Mouse (Mus musculus): Measurements from ENCODE around the gene Nipa1. TPM values are rescaled to one million over a fixed set of nuclear protein-coding genes. Genes with fewer than 3 reads are reported as not detected.

Nipa1 gene
- total and polyA plus RNA-seq, 2 experiments: 0.98 to 2.9 TPM

- Histone ChIP-seq H3K4me3 (ENCODE audit: insufficient read depth, low read depth, low read length) (no peak overlapping the region), H3K27me3 (ENCODE audit: control insufficient read depth, insufficient read depth, low read length) (no peaks in the 10 kb centered on the region), H3K36me3 (ENCODE audit: control insufficient read depth, insufficient read depth, low read length) (no peaks in the 10 kb centered on the region), H3K9ac (ENCODE audit: low read depth, low read length) (no peak overlapping the region), H3K79me2 (ENCODE audit: control insufficient read depth, insufficient read depth, low read length) (no peaks in the 10 kb centered on the region), H3K27ac (replicated peaks; ENCODE audit: insufficient read depth, low read depth, low read length) (no peak overlapping the region), H3K4me1 (ENCODE audit: control insufficient read depth, insufficient read depth, low read length) (peaks cover 3% of the 10 kb centered on the region; the same call in 1 of the 2 replicates)
- TF ChIP-seq CTCF (IDR thresholded peaks at IDR 0.05; ENCODE audit: low read depth, low read length) (no peak), POLR2A (IDR thresholded peaks at IDR 0.05; ENCODE audit: extremely low read depth, insufficient read depth, low read length) (no peak)
- peak; percentile 72 for DNase-seq (ENCODE audit: extremely low read depth, low read depth, low spot score)
- 42% methylated on average over 4 of the region's 4 CpGs for WGBS
Observed at GRCm38 (mm10) chr7:56010318-56011017, 9.3 kb downstream of the Nipa1 start.

- H3K27ac ChIP-seq (replicated peaks; ENCODE audit: insufficient read depth, low read depth, low read length): no peak overlapping the region
- H3K9ac ChIP-seq (ENCODE audit: low read depth, low read length): no peak overlapping the region
Observed at GRCm38 (mm10) chr7:55998997-55999396, 20.8 kb downstream of the Nipa1 start.

GRCm38 (mm10) chr7:55995013-55995412 is 24.7 kb downstream of the Nipa1 start:
- TF ChIP-seq CTCF (IDR thresholded peaks at IDR 0.05; ENCODE audit: low read depth, low read length) (no peak), POLR2A (IDR thresholded peaks at IDR 0.05; ENCODE audit: extremely low read depth, insufficient read depth, low read length) (no peak)
- WGBS: 88% methylated on average over 4 of the region's 4 CpGs
- H3K27ac ChIP-seq (replicated peaks; ENCODE audit: insufficient read depth, low read depth, low read length): no peak overlapping the region
- H3K9ac ChIP-seq (ENCODE audit: low read depth, low read length): no peak overlapping the region
- H3K79me2 ChIP-seq (ENCODE audit: control insufficient read depth, insufficient read depth, low read length): no peaks in the 10 kb centered on the region
- no peak overlapping the region for H3K4me3 ChIP-seq (ENCODE audit: insufficient read depth, low read depth, low read length)
- no peaks in the 10 kb centered on the region for H3K36me3 ChIP-seq (ENCODE audit: control insufficient read depth, insufficient read depth, low read length)
- H3K4me1 ChIP-seq (ENCODE audit: control insufficient read depth, insufficient read depth, low read length): no peaks in the 10 kb centered on the region
- DNase-seq (ENCODE audit: extremely low read depth, low read depth, low spot score): no peak
- H3K27me3 ChIP-seq (ENCODE audit: control insufficient read depth, insufficient read depth, low read length): no peaks in the 10 kb centered on the region

More at GRCm38 (mm10) chr7:55998997-55999396, 20.8 kb downstream of the Nipa1 start:
- no peaks in the 10 kb centered on the region for H3K27me3 ChIP-seq (ENCODE audit: control insufficient read depth, insufficient read depth, low read length)
- H3K36me3 ChIP-seq (ENCODE audit: control insufficient read depth, insufficient read depth, low read length): no peaks in the 10 kb centered on the region
- no peaks in the 10 kb centered on the region for H3K4me1 ChIP-seq (ENCODE audit: control insufficient read depth, insufficient read depth, low read length)
- no peaks in the 10 kb centered on the region for H3K79me2 ChIP-seq (ENCODE audit: control insufficient read depth, insufficient read depth, low read length)
- TF ChIP-seq CTCF (IDR thresholded peaks at IDR 0.05; ENCODE audit: low read depth, low read length): no peak
- TF ChIP-seq POLR2A (IDR thresholded peaks at IDR 0.05; ENCODE audit: extremely low read depth, insufficient read depth, low read length): no peak
- no peak for DNase-seq (ENCODE audit: extremely low read depth, low read depth, low spot score)
- whole genome bisulfite sequencing: 50% methylated on average over 4 of the region's 4 CpGs
- H3K4me3 ChIP-seq (ENCODE audit: insufficient read depth, low read depth, low read length): no peak overlapping the region

DNA sequence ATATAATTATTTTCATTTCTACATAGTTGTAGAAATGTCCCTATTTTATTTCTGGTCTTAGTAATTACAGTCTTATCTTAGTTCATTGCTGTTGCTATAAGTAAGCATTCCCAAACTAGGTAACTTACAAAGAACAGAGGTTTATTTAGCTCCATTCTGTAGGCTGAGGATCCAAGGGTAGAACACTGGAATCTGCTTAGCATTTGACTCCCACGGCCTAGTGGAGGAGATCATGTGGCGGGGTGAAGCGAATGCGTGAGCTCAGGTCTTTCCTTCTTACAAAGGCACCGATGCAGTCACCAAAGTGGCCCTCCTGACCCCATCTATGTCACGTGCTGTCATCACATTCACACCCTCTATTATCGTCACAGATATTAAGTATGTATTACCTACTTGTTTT is 27.9 kb downstream of the Nipa1 start:
- no peaks in the 10 kb centered on the region for H3K36me3 ChIP-seq (ENCODE audit: control insufficient read depth, insufficient read depth, low read length)
- WGBS: 93% methylated on average over 7 of the region's 7 CpGs
- no peak for DNase-seq (ENCODE audit: extremely low read depth, low read depth, low spot score)
- no peak for TF ChIP-seq CTCF (IDR thresholded peaks at IDR 0.05; ENCODE audit: low read depth, low read length)
- TF ChIP-seq POLR2A (IDR thresholded peaks at IDR 0.05; ENCODE audit: extremely low read depth, insufficient read depth, low read length): no peak
- no peaks in the 10 kb centered on the region for H3K27me3 ChIP-seq (ENCODE audit: control insufficient read depth, insufficient read depth, low read length)
- H3K27ac ChIP-seq (replicated peaks; ENCODE audit: insufficient read depth, low read depth, low read length): no peak overlapping the region
- no peak overlapping the region for H3K4me3 ChIP-seq (ENCODE audit: insufficient read depth, low read depth, low read length)
- no peak overlapping the region for H3K9ac ChIP-seq (ENCODE audit: low read depth, low read length)
- H3K4me1 ChIP-seq (ENCODE audit: control insufficient read depth, insufficient read depth, low read length): no peaks in the 10 kb centered on the region
- H3K79me2 ChIP-seq (ENCODE audit: control insufficient read depth, insufficient read depth, low read length): no peaks in the 10 kb centered on the region

- no peaks in the 10 kb centered on the region for H3K4me1 ChIP-seq (ENCODE audit: control insufficient read depth, insufficient read depth, low read length)
- H3K79me2 ChIP-seq (ENCODE audit: control insufficient read depth, insufficient read depth, low read length): no peaks in the 10 kb centered on the region
- no peak overlapping the region for H3K9ac ChIP-seq (ENCODE audit: low read depth, low read length)
- no peak overlapping the region for H3K4me3 ChIP-seq (ENCODE audit: insufficient read depth, low read depth, low read length)
- WGBS: 95% methylated on average over 3 of the region's 3 CpGs
- DNase-seq (ENCODE audit: extremely low read depth, low read depth, low spot score): no peak
- no peak for TF ChIP-seq POLR2A (IDR thresholded peaks at IDR 0.05; ENCODE audit: extremely low read depth, insufficient read depth, low read length)
- no peak for TF ChIP-seq CTCF (IDR thresholded peaks at IDR 0.05; ENCODE audit: low read depth, low read length)
- H3K36me3 ChIP-seq (ENCODE audit: control insufficient read depth, insufficient read depth, low read length): no peaks in the 10 kb centered on the region
- H3K27me3 ChIP-seq (ENCODE audit: control insufficient read depth, insufficient read depth, low read length): no peaks in the 10 kb centered on the region
- H3K27ac ChIP-seq (replicated peaks; ENCODE audit: insufficient read depth, low read depth, low read length): no peak overlapping the region
Observed at GRCm38 (mm10) chr7:55991129-55991528, 28.6 kb downstream of the Nipa1 start.

- TF ChIP-seq CTCF (IDR thresholded peaks at IDR 0.05; ENCODE audit: low read depth, low read length) (peak; percentile 74), POLR2A (IDR thresholded peaks at IDR 0.05; ENCODE audit: extremely low read depth, insufficient read depth, low read length) (no peak)
- H3K27ac ChIP-seq (replicated peaks; ENCODE audit: insufficient read depth, low read depth, low read length): no peak overlapping the region
- 32% methylated on average over 13 of the region's 13 CpGs for WGBS
- H3K4me1 ChIP-seq (ENCODE audit: control insufficient read depth, insufficient read depth, low read length): no peaks in the 10 kb centered on the region
- H3K27me3 ChIP-seq (ENCODE audit: control insufficient read depth, insufficient read depth, low read length): no peaks in the 10 kb centered on the region
- H3K79me2 ChIP-seq (ENCODE audit: control insufficient read depth, insufficient read depth, low read length): no peaks in the 10 kb centered on the region; the same call in 1 of the 2 replicates
- peak; percentile 34 for DNase-seq (ENCODE audit: extremely low read depth, low read depth, low spot score)
- H3K36me3 ChIP-seq (ENCODE audit: control insufficient read depth, insufficient read depth, low read length): no peaks in the 10 kb centered on the region
- no peak overlapping the region for H3K9ac ChIP-seq (ENCODE audit: low read depth, low read length)
- H3K4me3 ChIP-seq (ENCODE audit: insufficient read depth, low read depth, low read length): no peak overlapping the region
Observed at GRCm38 (mm10) chr7:55986526-55987214, 33.1 kb downstream of the Nipa1 start.
